Mouse (Mus musculus) MEL (cell line): Measurements from ENCODE around the gene Celf2. TPM values are rescaled to one million over a fixed set of nuclear protein-coding genes. Genes with fewer than 3 reads are reported as not detected.

Experiments
- DNase-seq: peaks from one replicate; pipeline ENCODE4 v3.0.0; 2011; ENCODE audit warnings: low read depth, low spot score
- H3K27ac ChIP-seq: 2 replicates; pipeline ENCODE4 v1.5.1; 2012; ENCODE audit warnings: low read depth, mild to moderate bottlenecking, control low read depth, low read length, moderate library complexity; ENCODE audit not compliant: control insufficient read depth
- H3K27me3 ChIP-seq, 2 experiments: fragments of 150-350 bp in 1 of 2; sonication (generic) in 1 of 2; 2 replicates each; pipeline ENCODE4 v1.6.1; 2012; ENCODE audit warnings: low read length in 2 of 2, mild to moderate bottlenecking in 2 of 2, improper control_type of control experiment in 1 of 2, moderate library complexity in 1 of 2; ENCODE audit not compliant: insufficient read depth in 2 of 2, control insufficient read depth in 1 of 2
- H3K36me3 ChIP-seq, 2 experiments: 2 replicates each; pipeline ENCODE4 v1.6.1; 2012 to 2014; ENCODE audit warnings: low read length in 2 of 2, improper control_type of control experiment in 1 of 2, inconsistent platforms in 1 of 2, mild to moderate bottlenecking in 1 of 2; ENCODE audit not compliant: insufficient read depth in 2 of 2, control insufficient read depth in 1 of 2
- H3K4me1 ChIP-seq, 2 experiments: fragments of 150-350 bp in 1 of 2; sonication (generic) in 1 of 2; 2 replicates each; pipeline ENCODE4 v1.6.1; 2012; ENCODE audit warnings: low read length in 2 of 2, improper control_type of control experiment in 1 of 2, mild to moderate bottlenecking in 1 of 2; ENCODE audit not compliant: insufficient read depth in 2 of 2, control insufficient read depth in 1 of 2
- H3K4me3 ChIP-seq, 2 experiments: fragments of 150-350 bp in 1 of 2; sonication (generic) in 1 of 2; 2 replicates each; pipeline ENCODE4 v1.5.1; 2012; ENCODE audit warnings: low read depth in 2 of 2, low read length in 2 of 2, mild to moderate bottlenecking in 2 of 2, moderate library complexity in 2 of 2, control low read depth in 1 of 2, improper control_type of control experiment in 1 of 2; ENCODE audit not compliant: control insufficient read depth in 1 of 2, insufficient read depth in 1 of 2
- H3K79me2 ChIP-seq: 2 replicates; pipeline ENCODE4 v1.6.1; 2012; ENCODE audit warnings: mild to moderate bottlenecking, low read length, moderate library complexity; ENCODE audit not compliant: control insufficient read depth, poor library complexity, insufficient read depth
- H3K9ac ChIP-seq: 2 replicates; pipeline ENCODE4 v1.6.1; 2012; ENCODE audit warnings: low read depth, mild to moderate bottlenecking, control low read depth, low read length, moderate library complexity; ENCODE audit not compliant: control insufficient read depth, poor library complexity, severe bottlenecking
- H3K9me3 ChIP-seq: fragments of 150-350 bp; sonication (generic); replicated peaks from 2 replicates; pipeline ENCODE4 v1.6.1; 2012; ENCODE audit warnings: mild to moderate bottlenecking, low read length, improper control_type of control experiment, moderate library complexity; ENCODE audit not compliant: insufficient read depth
- E2F4 ChIP-seq: IDR thresholded peaks from 2 replicates; pipeline ENCODE4 v1.6.1; 2011; ENCODE audit warnings: low read depth, low read length, improper control_type of control experiment, borderline replicate concordance
- ELF1 ChIP-seq: IDR thresholded peaks from 2 replicates; pipeline ENCODE4 v1.6.1; 2014; ENCODE audit warnings: low read depth, mild to moderate bottlenecking, inconsistent platforms, low read length, improper control_type of control experiment, moderate library complexity
- EP300 ChIP-seq, 2 experiments: IDR thresholded peaks; 2 replicates each; pipeline ENCODE4 v1.6.1; 2011; ENCODE audit warnings: improper control_type of control experiment in 2 of 2, low read length in 2 of 2, low read depth in 1 of 2, mild to moderate bottlenecking in 1 of 2
- ETS1 ChIP-seq: IDR thresholded peaks from 2 replicates; pipeline ENCODE4 v1.6.1; 2012; ENCODE audit warnings: low read depth, mild to moderate bottlenecking, inconsistent platforms, low read length, improper control_type of control experiment, moderate library complexity
- GABPA ChIP-seq: IDR thresholded peaks from 2 replicates; pipeline ENCODE4 v1.6.1; 2012; ENCODE audit warnings: low read depth, mild to moderate bottlenecking, inconsistent platforms, low read length, improper control_type of control experiment, moderate library complexity
- GATA1 ChIP-seq: IDR thresholded peaks from 2 replicates; pipeline ENCODE4 v1.6.1; 2011; ENCODE audit warnings: low read depth, low read length, improper control_type of control experiment
- KAT2A ChIP-seq: conservative IDR thresholded peaks from 2 replicates; pipeline ENCODE4 v1.6.1; 2012; ENCODE audit warnings: low read depth, low read length, improper control_type of control experiment, inconsistent platforms
- MAFK ChIP-seq: IDR thresholded peaks from 2 replicates; pipeline ENCODE4 v1.6.1; 2011; ENCODE audit warnings: low read depth, mild to moderate bottlenecking, low read length, improper control_type of control experiment, borderline replicate concordance
- MAZ ChIP-seq: IDR thresholded peaks from 2 replicates; pipeline ENCODE4 v1.6.1; 2012; ENCODE audit warnings: low read depth, mild to moderate bottlenecking, inconsistent platforms, low read length, improper control_type of control experiment
- MEF2A ChIP-seq: IDR thresholded peaks from 2 replicates; pipeline ENCODE4 v1.6.1; 2014; ENCODE audit warnings: low read depth, mild to moderate bottlenecking, inconsistent platforms, low read length, improper control_type of control experiment; ENCODE audit not compliant: poor library complexity, insufficient replicate concordance, severe bottlenecking; ENCODE audit errors: extremely low read depth
- MXI1 ChIP-seq: IDR thresholded peaks from 2 replicates; pipeline ENCODE4 v1.6.1; 2011; ENCODE audit warnings: mild to moderate bottlenecking, low read depth, low read length, improper control_type of control experiment
- MYB ChIP-seq: IDR thresholded peaks from 2 replicates; pipeline ENCODE4 v1.6.1; 2011; ENCODE audit warnings: mild to moderate bottlenecking, low read depth, low read length, improper control_type of control experiment
- MYC ChIP-seq: IDR thresholded peaks from 2 replicates; pipeline ENCODE4 v1.6.1; 2011; ENCODE audit warnings: low read depth, mild to moderate bottlenecking, low read length, improper control_type of control experiment, moderate library complexity
- NRF1 ChIP-seq: IDR thresholded peaks from 2 replicates; pipeline ENCODE4 v1.6.1; 2014; ENCODE audit warnings: low read depth, mild to moderate bottlenecking, inconsistent platforms, low read length, improper control_type of control experiment, moderate library complexity; ENCODE audit not compliant: poor library complexity, insufficient read depth, severe bottlenecking
- RAD21 ChIP-seq: IDR thresholded peaks from 2 replicates; pipeline ENCODE4 v1.6.1; 2011; ENCODE audit warnings: mild to moderate bottlenecking, low read depth, low read length, improper control_type of control experiment
- SIN3A ChIP-seq: IDR thresholded peaks from 2 replicates; pipeline ENCODE4 v1.6.1; 2012; ENCODE audit warnings: low read length, improper control_type of control experiment, inconsistent platforms
- SMC3 ChIP-seq: IDR thresholded peaks from 2 replicates; pipeline ENCODE4 v1.6.1; 2011; ENCODE audit warnings: low read depth, low read length, improper control_type of control experiment
- TCF12 ChIP-seq: IDR thresholded peaks from 2 replicates; pipeline ENCODE4 v1.6.1; 2014; ENCODE audit warnings: low read depth, mild to moderate bottlenecking, inconsistent platforms, low read length, improper control_type of control experiment, moderate library complexity
- UBTF ChIP-seq: IDR thresholded peaks from 2 replicates; pipeline ENCODE4 v1.6.1; 2012; ENCODE audit warnings: low read depth, mild to moderate bottlenecking, inconsistent platforms, low read length, improper control_type of control experiment, moderate library complexity, borderline replicate concordance; ENCODE audit not compliant: insufficient read depth
- USF1 ChIP-seq: IDR thresholded peaks from 2 replicates; pipeline ENCODE4 v1.6.1; 2014; ENCODE audit warnings: low read depth, mild to moderate bottlenecking, inconsistent platforms, low read length, improper control_type of control experiment, moderate library complexity
- USF2 ChIP-seq, 2 experiments: IDR thresholded peaks; 2 replicates each; pipeline ENCODE4 v1.6.1; 2011 to 2012; ENCODE audit warnings: improper control_type of control experiment in 2 of 2, low read length in 2 of 2, borderline replicate concordance in 1 of 2, inconsistent platforms in 1 of 2, low read depth in 1 of 2, mild to moderate bottlenecking in 1 of 2; ENCODE audit not compliant: insufficient read depth in 1 of 2
- ZNF384 ChIP-seq: IDR thresholded peaks from 2 replicates; pipeline ENCODE4 v1.6.1; 2012; ENCODE audit warnings: low read depth, mild to moderate bottlenecking, inconsistent platforms, low read length, improper control_type of control experiment
- polyA plus RNA-seq, 2 experiments: library from polyadenylated mRNA; stranded (reverse) in 1 of 2; unstranded in 1 of 2; fragments of >175 nt in 1 of 2; fragments of >200 nt in 1 of 2; gene quantifications; 2 replicates each; pipeline versions ENCODE4 v1.2.1 to v1.2.4; 2012; ENCODE audit warnings: low replicate concordance in 2 of 2, low read depth in 1 of 2; ENCODE audit not compliant: insufficient read length in 2 of 2, insufficient read depth in 1 of 2, missing spikeins in 1 of 2
- total RNA-seq: library from RNA; depleted of rRNA; stranded (reverse); fragments of 300-350 nt; gene quantifications from 2 replicates; pipeline ENCODE4 v1.2.3, GENCODE M21; 2012

Gene Celf2
- total and polyA plus RNA-seq, 3 experiments: 8.9 to 16.7 TPM; not detected in 1

DNA sequence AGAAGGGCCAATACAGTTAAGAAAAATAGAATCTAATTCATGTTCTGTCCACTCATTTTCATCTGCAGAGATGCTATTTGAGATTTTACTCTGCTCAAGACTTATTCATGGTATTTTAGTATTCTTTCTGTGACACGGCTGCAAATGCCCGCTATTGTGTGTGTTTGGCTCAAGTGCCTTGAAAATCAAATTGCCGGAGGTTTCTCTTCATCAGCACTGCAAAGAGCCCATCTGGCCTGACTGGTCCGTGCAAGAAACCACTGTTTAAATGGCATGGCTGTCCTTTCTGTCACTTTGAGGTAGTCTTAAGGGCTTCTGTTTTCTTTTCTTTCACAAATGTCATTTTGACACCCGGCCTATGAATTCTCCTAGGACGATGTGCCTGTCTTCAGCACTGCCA lies 540.1 kb downstream of the Celf2 start:
- Histone ChIP-seq H3K4me3 (no peak overlapping the region), H3K4me1 (no peaks in the 10 kb centered on the region; a peak in 1 of 4 replicates), H3K9me3 (no peaks in the 10 kb centered on the region), H3K27me3 (no peaks in the 10 kb centered on the region), H3K9ac (no peak overlapping the region), H3K79me2 (no peaks in the 10 kb centered on the region), H3K27ac (no peak overlapping the region), H3K36me3 (no peaks in the 10 kb centered on the region)
- no peak for DNase-seq
- TF ChIP-seq MYB: no peak
- TF ChIP-seq MYC: no peak

DNA sequence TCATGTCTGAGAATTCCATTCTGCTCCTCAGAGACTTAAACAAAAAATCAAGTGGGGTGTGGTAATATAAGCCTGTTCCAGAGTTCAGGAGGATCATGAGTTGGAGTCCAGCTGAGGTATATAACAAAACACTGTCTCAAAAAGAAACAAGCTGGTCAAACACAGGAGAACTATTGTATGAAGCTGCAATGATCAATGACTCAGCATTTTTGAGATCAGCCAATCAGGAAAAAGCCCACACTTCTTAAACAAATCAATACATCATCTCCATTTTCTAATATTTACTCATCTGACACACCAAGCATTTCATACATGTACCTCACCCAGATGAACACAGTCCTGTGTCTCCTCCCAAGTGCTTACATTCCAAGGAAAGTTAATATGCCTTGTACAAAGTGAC lies 544.1 kb downstream of the Celf2 start:
- no peak overlapping the region for H3K4me3 ChIP-seq
- no peaks in the 10 kb centered on the region; a peak in 1 of 4 replicates for H3K27me3 ChIP-seq
- DNase-seq: no peak
- H3K36me3 ChIP-seq: no peaks in the 10 kb centered on the region
- TF ChIP-seq NRF1 (no peak), GATA1 (no peak)
- H3K79me2 ChIP-seq: no peaks in the 10 kb centered on the region
- no peaks in the 10 kb centered on the region for H3K9me3 ChIP-seq
- no peaks in the 10 kb centered on the region for H3K4me1 ChIP-seq
- no peak overlapping the region for H3K27ac ChIP-seq
- H3K9ac ChIP-seq: no peak overlapping the region

DNA sequence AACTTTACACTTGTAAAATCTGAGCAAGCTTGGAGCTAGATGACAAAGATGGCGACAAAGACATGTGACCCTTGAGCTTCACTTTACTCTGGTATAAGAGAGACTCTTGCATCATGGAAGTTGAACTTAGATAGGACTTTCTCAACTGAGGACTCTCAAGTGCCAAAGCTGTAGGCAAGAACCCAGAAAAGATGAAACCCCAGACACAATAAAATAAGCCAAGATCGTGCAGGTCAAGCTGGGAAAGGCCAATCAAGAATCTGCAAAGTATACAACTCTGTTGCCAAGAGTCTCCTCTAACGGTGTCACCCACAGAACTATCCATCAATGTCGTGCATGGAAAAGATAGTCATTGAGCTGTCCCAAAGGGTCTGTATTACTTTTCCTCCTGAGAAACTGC lies 558.7 kb downstream of the Celf2 start:
- no peak for DNase-seq
- no peaks in the 10 kb centered on the region for H3K4me1 ChIP-seq
- TF ChIP-seq SMC3 (no peak), MEF2A (no peak), SIN3A (no peak), E2F4 (no peak), ELF1 (no peak), KAT2A (no peak), TCF12 (no peak), MXI1 (no peak), EP300 (IDR thresholded peaks at IDR 0.05; ENCODE audit: low read depth in 1 of 2, low read length in 2 of 2) (no peak), UBTF (no peak), RAD21 (no peak), MAFK (no peak), USF2 (IDR thresholded peaks at IDR 0.05; ENCODE audit: borderline replicate concordance in 1 of 2, insufficient read depth in 1 of 2, low read depth in 1 of 2, low read length in 2 of 2) (no peak), USF1 (no peak), ZNF384 (no peak), MYB (no peak), MAZ (no peak), GABPA (no peak), ETS1 (no peak)
- TF ChIP-seq, all 39 proteins: peak for 0
- Histone ChIP-seq H3K79me2 (no peaks in the 10 kb centered on the region), H3K27me3 (no peaks in the 10 kb centered on the region), H3K9me3 (no peaks in the 10 kb centered on the region), H3K27ac (no peak overlapping the region), H3K36me3 (no peaks in the 10 kb centered on the region), H3K4me3 (no peak overlapping the region), H3K9ac (no peak overlapping the region)
